Mouse (Mus musculus): ENCODE measurements around the gene Mrpl1.

GRCm38 (mm10) chr5:96209459-96209858 is at the start of gene Mrpl1:
- no peak for TF ChIP-seq CTCF (IDR thresholded peaks at IDR 0.05; ENCODE audit: low read depth, low read length)
- TF ChIP-seq POLR2AphosphoS5 (IDR thresholded peaks at IDR 0.05; ENCODE audit: insufficient replicate concordance, low read depth, low read length): no peak
- TF ChIP-seq GATA1 (IDR thresholded peaks at IDR 0.05; ENCODE audit: borderline replicate concordance, low read length): no peak
